Mouse (Mus musculus) kidney, postnatal 36 days (tissue): Measurements from ENCODE around the gene Phc2.
"Not testable (repeated sequence)": the region's sequence is repeated elsewhere in the genome, so short reads cannot be mapped to it uniquely, and the experiment has no call there.

Experiments
- DNase-seq, 2 experiments: peaks; one replicate each; pipeline ENCODE4 v3.0.0; 2021 to 2022; ENCODE audit warnings: mixed read lengths in 2 of 2

Phc2 gene

GRCm38 (mm10) chr4:128646762-128647161 lies 7.7 kb upstream of the Phc2 start:
- no peak for DNase-seq

GRCm38 (mm10) chr4:128648567-128649255 lies 5.8 kb upstream of the Phc2 start:
- peak; percentile 76 to 87 for DNase-seq

GRCm38 (mm10) chr4:128651530-128651929 lies 3.0 kb upstream of the Phc2 start:
- DNase-seq = no peak

GRCm38 (mm10) chr4:128652584-128653298 lies 1.8 kb upstream of the Phc2 start:
- no peak for DNase-seq

- DNase-seq = peak in 1 of 2 experiments; percentile 19
Measured at GRCm38 (mm10) chr4:128655446-128655845, 944 bp downstream of the Phc2 start.

- no peak for DNase-seq
Measured at GRCm38 (mm10) chr4:128660196-128660595, 5.7 kb downstream of the Phc2 start.

GRCm38 (mm10) chr4:128661063-128661462 lies 6.6 kb downstream of the Phc2 start:
- DNase-seq = no peak

GRCm38 (mm10) chr4:128664002-128664401 lies 9.5 kb downstream of the Phc2 start:
- DNase-seq = no peak

- not testable (repeated sequence) for DNase-seq
Measured at GRCm38 (mm10) chr4:128666362-128666761, 11.9 kb downstream of the Phc2 start.

- DNase-seq = not testable (repeated sequence)
Measured at GRCm38 (mm10) chr4:128667195-128667594, 12.7 kb downstream of the Phc2 start.

- DNase-seq = no peak
Measured at GRCm38 (mm10) chr4:128669229-128669628, 14.7 kb downstream of the Phc2 start.

GRCm38 (mm10) chr4:128670566-128671191 lies 16.2 kb downstream of the Phc2 start:
- DNase-seq = peak; percentile 46 to 57

- DNase-seq = no peak
Measured at GRCm38 (mm10) chr4:128672494-128672893, 18.0 kb downstream of the Phc2 start.

GRCm38 (mm10) chr4:128678564-128679217 lies 24.2 kb downstream of the Phc2 start:
- no peak for DNase-seq

- peak; percentile 61 to 78 for DNase-seq
Measured at GRCm38 (mm10) chr4:128681126-128681525, 26.6 kb downstream of the Phc2 start.

- DNase-seq = no peak
Measured at GRCm38 (mm10) chr4:128682281-128682680, 27.8 kb downstream of the Phc2 start.

GRCm38 (mm10) chr4:128683706-128684105 lies 29.2 kb downstream of the Phc2 start:
- DNase-seq = no peak

- DNase-seq = no peak
Measured at GRCm38 (mm10) chr4:128684108-128684507, 29.6 kb downstream of the Phc2 start.

- DNase-seq = no peak
Measured at GRCm38 (mm10) chr4:128688513-128688913, 34.0 kb downstream of the Phc2 start.

- DNase-seq = no peak
Measured at GRCm38 (mm10) chr4:128688976-128689375, 34.5 kb downstream of the Phc2 start.

GRCm38 (mm10) chr4:128689739-128690304 lies 35.3 kb downstream of the Phc2 start:
- DNase-seq = no peak

- DNase-seq = no peak
Measured at GRCm38 (mm10) chr4:128691195-128691594, 36.7 kb downstream of the Phc2 start.
